Comparison of ENCODE assay signal across 25 mouse cellular contexts in the genomic region with DNA sequence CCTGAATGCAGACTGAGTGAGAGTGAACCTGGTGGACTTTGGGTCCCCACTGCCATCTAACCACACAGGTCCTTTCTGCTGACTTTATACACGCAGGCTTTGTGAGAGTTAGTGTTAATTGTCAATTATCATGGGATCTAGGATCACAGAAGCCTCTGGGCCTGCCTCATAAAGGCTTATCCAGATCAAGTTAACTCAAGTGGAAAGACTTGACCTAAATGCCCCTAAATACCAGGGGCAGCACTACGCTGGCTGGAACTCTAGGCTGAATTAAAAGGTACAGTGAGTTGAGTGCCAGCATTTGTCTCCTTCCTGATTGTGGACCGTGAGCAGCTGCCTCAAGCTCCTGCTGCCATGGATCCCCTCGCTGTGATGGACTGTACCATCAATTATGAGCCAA.
A peak's percentile ranks its signal among the peaks of the same experiment; 100 is the strongest.
DNase-seq lines count a peak whose midpoint lies in the region; ATAC-seq and TF ChIP-seq lines count a peak whose summit lies in the region.
"Had no signal": no experiment of that assay in that cellular context is flagged by ENCODE, and none has a peak within 500 bp of the region (broad histone marks: within the 10 kb centered on the region; RNA-seq: fewer than 3 reads in every experiment).

No protein-coding gene starts in this region.

- H3K4me2 ChIP-seq in forebrain, postnatal 0 days (ENCODE audit: low read depth), result no peak overlapping the region
- H3K4me2 ChIP-seq: embryonic facial prominence, embryonic 13.5 days; embryonic facial prominence, embryonic 15.5 days; forebrain, embryonic 15.5 days had no signal

- peaks cover 20% of the 10 kb centered on the region; the same call in 1 of the 2 replicates for H3K27me3 ChIP-seq in forebrain, embryonic 10.5 days (ENCODE audit: poor library complexity, severe bottlenecking)
- no peaks in the 10 kb centered on the region for H3K27me3 ChIP-seq in forebrain, postnatal 0 days (ENCODE audit: insufficient read depth, low read length)
- no peaks in the 10 kb centered on the region for H3K27me3 ChIP-seq in kidney, adult 2 months (replicated peaks; ENCODE audit: control insufficient read depth, insufficient read depth, low read length)
- H3K27me3 ChIP-seq: embryonic facial prominence, embryonic 13.5 days; embryonic facial prominence, embryonic 15.5 days had no signal

- TF ChIP-seq CTCF in forebrain, postnatal 0 days (IDR thresholded peaks at IDR 0.05; ENCODE audit: low read depth), result no peak
- no peak for TF ChIP-seq CTCF in kidney, adult 2 months (conservative IDR thresholded peaks at IDR 0.05; ENCODE audit: insufficient read depth, insufficient read length, low read depth, low read length)

- WGBS in forebrain, embryonic 10.5 days, result 40% methylated on average over 4 of the region's 4 CpGs
- WGBS in forebrain, postnatal 0 days, result 33% methylated on average over 4 of the region's 4 CpGs
- 61% methylated on average over 4 of the region's 4 CpGs for WGBS in kidney, adult 2 months

- no peak overlapping the region for H3K4me3 ChIP-seq in forebrain, embryonic 10.5 days
- H3K4me3 ChIP-seq in forebrain, postnatal 0 days (ENCODE audit: low read depth, low read length), result no peak overlapping the region
- H3K4me3 ChIP-seq in kidney, adult 2 months (ENCODE audit: insufficient read depth, low read depth, low read length), result no peak overlapping the region
- H3K4me3 ChIP-seq: embryonic facial prominence, embryonic 13.5 days; embryonic facial prominence, embryonic 15.5 days; erythroblast, embryonic 14.5 days; forebrain, embryonic 13.5 days; forebrain, embryonic 15.5 days had no signal

- DNase-seq in forebrain, embryonic 10.5 days (ENCODE audit: extremely low spot score, low spot score), result no peak
- DNase-seq in forebrain, postnatal 0 days, result no peak
- peak; percentile 9 for DNase-seq in kidney, adult 2 months
- no peak for DNase-seq in kidney, adult 18-20 months
- peak; percentile 72 for DNase-seq in retina, embryonic 14.5 days (ENCODE audit: low spot score)
- DNase-seq in retina, postnatal 7 days (ENCODE audit: low read depth, low spot score), result peak; percentile 46
- no peak for DNase-seq in spleen, adult 18-20 months
- DNase-seq: adrenal gland, adult 8-10 months; adrenal gland, postnatal 14 days; adrenal gland, postnatal 36 days; B cell, adult 2 months; cerebellum, adult 11-12 months; cerebellum, adult 9-10 months; cerebellum, postnatal 10 days; cerebellum, postnatal 36 days; embryo, embryonic 11 days had no signal

- TF ChIP-seq POLR2A in kidney, adult 2 months (IDR thresholded peaks at IDR 0.05; ENCODE audit: low read depth, low read length), result no peak

- no peaks in the 10 kb centered on the region for H3K36me3 ChIP-seq in forebrain, embryonic 10.5 days (replicated peaks)
- H3K36me3 ChIP-seq in forebrain, postnatal 0 days (ENCODE audit: insufficient read depth), result no peaks in the 10 kb centered on the region
- no peaks in the 10 kb centered on the region for H3K36me3 ChIP-seq in kidney, adult 2 months (ENCODE audit: control insufficient read depth, insufficient read depth, low read length)
- H3K36me3 ChIP-seq: embryonic facial prominence, embryonic 13.5 days; embryonic facial prominence, embryonic 15.5 days; forebrain, embryonic 15.5 days; G1E had no signal

- peak overlapping the region; percentile 58; the same call in 1 of the 2 replicates for H3K27ac ChIP-seq in forebrain, embryonic 10.5 days
- no peak overlapping the region for H3K27ac ChIP-seq in forebrain, postnatal 0 days (ENCODE audit: low read depth, low read length)
- H3K27ac ChIP-seq in kidney, adult 2 months (ENCODE audit: insufficient read depth, low read depth, low read length), result no peak overlapping the region
- H3K27ac ChIP-seq: embryonic facial prominence, embryonic 13.5 days; embryonic facial prominence, embryonic 15.5 days; forebrain, embryonic 13.5 days; forebrain, embryonic 15.5 days had no signal

- ATAC-seq in forebrain, postnatal 0 days, result no peak
- ATAC-seq: activated CD4-positive, CD25-positive, alpha-beta regulatory T cell, adult 4 months; CD4-positive, CD25-positive, alpha-beta regulatory T cell, adult 4 months; Patski had no signal

- no peaks in the 10 kb centered on the region for H3K9me3 ChIP-seq in forebrain, embryonic 10.5 days
- H3K9me3 ChIP-seq in forebrain, postnatal 0 days (ENCODE audit: low read length), result no peaks in the 10 kb centered on the region
- H3K9me3 ChIP-seq: embryonic facial prominence, embryonic 13.5 days; embryonic facial prominence, embryonic 15.5 days; forebrain, embryonic 13.5 days; forebrain, embryonic 15.5 days had no signal

- no peak overlapping the region for H3K9ac ChIP-seq in forebrain, postnatal 0 days
- H3K9ac ChIP-seq: embryonic facial prominence, embryonic 13.5 days; embryonic facial prominence, embryonic 15.5 days; forebrain, embryonic 15.5 days had no signal

- peaks cover 32% of the 10 kb centered on the region for H3K4me1 ChIP-seq in forebrain, embryonic 10.5 days
- H3K4me1 ChIP-seq in forebrain, postnatal 0 days (ENCODE audit: insufficient read depth), result peaks cover 8% of the 10 kb centered on the region; the same call in 1 of the 2 replicates
- H3K4me1 ChIP-seq in kidney, adult 2 months (ENCODE audit: control insufficient read depth, insufficient read depth, low read length), result no peaks in the 10 kb centered on the region
- H3K4me1 ChIP-seq: embryonic facial prominence, embryonic 15.5 days had no signal

Comparison
In these comparisons a context has a peak if more than half of its experiments do, and no peak if none do; other contexts are left out.
1. DNase-seq: peak in kidney, adult 2 months (single experiment), retina, embryonic 14.5 days (single experiment) and retina, postnatal 7 days (single experiment); none in forebrain, embryonic 10.5 days (single experiment), forebrain, postnatal 0 days (single experiment), kidney, adult 18-20 months (single experiment) and spleen, adult 18-20 months (0 of 2).